Mouse (Mus musculus): ENCODE data around the gene Ctsl.

The Ctsl gene

GRCm38 (mm10) chr13:64312916-64313289 is 57.8 kb downstream of the Ctsl start:
- DNase-seq (ENCODE audit: low spot score in 2 of 2), result no peak

GRCm38 (mm10) chr13:64312024-64312915 is 58.4 kb downstream of the Ctsl start, which contains the start of gene Aaed1:
Gene Aaed1 (minus strand): TSS chr13:64312710.
- peak; percentile 93 for DNase-seq (ENCODE audit: low spot score in 2 of 2)

DNA sequence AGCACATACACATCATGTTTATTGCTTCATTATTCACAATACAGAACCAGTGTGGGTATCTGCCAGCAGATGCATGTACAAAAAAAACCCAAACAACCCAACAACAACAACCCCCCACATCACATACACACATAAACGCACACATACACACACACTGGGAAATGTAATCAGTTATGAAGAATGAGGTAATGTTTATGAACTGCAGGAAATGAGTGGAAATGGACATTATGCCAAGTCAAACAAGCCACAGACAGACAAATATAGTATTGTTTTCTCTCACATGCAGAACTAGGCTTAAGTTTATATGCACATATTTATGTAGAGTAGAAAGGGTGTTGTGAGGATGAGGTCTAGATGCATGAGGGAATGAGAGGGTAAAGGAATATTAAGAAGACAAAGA is 59.4 kb downstream of the Ctsl start:
- no peak for DNase-seq (ENCODE audit: low spot score in 2 of 2)

GRCm38 (mm10) chr13:64310585-64310984 is 60.1 kb downstream of the Ctsl start:
- no peak for DNase-seq (ENCODE audit: low spot score in 2 of 2)

DNA sequence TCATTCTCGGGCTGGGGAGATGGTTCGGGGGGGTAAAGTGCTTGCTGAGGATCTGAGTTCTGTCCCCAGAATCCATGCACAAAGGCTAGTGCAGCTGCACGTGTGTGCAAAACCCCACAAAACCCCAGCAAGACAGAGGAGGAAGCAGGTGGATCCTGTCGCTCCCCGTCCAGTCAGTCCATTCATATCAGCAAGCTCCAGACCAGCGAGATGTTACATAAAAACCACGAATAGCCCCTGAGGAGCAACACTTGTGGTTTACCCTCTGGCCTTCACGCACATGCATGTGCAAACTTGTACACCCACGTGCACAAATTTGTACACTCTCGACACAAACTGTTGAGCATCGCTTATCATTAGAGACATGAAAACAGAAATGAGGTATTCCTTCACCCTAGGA is 60.8 kb downstream of the Ctsl start:
- no peak for DNase-seq (ENCODE audit: low spot score in 2 of 2)

Measured in urinary bladder, postnatal 4 days (tissue).